Mouse (Mus musculus): ENCODE data around the gene Hint3.

Gene Hint3

GRCm38 (mm10) chr10:30587037-30587436, 42.4 kb downstream of the Hint3 start:
- no peak for DNase-seq (ENCODE audit: low spot score)

GRCm38 (mm10) chr10:30585691-30586090, 43.7 kb downstream of the Hint3 start:
- no peak for DNase-seq (ENCODE audit: low spot score)

DNA sequence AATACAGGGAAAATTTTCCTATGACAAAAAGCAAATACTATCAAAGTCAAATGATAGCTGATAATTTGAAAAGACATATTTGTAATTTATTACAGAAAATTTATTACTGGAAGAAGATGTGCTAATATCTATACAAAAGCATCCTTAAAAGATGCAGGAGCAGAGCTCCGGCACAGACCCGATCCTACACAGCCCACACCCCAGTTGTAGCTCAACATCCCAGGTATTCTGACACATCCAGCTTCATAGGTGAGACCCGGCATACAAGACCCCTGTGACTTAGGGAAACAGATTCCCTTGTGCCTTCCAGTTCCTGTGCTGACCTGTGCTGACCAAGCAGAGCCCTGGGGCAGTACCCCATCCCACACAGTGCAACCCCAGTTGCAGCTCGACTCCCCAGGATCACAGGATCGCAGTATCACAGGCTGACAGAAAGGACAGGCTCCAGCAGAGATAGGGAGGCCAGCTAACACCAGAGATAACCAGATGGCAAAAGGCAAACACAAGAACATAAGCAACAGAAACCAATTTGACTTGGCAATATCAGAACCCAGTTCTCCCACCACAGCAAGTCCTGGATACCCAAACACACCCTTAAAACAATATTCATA, 51.7 kb downstream of the Hint3 start:
- DNase-seq (ENCODE audit: low spot score): no peak

- no peak for DNase-seq (ENCODE audit: low spot score)
Measured at GRCm38 (mm10) chr10:30566364-30566763, 63.1 kb downstream of the Hint3 start.

- no peak for DNase-seq (ENCODE audit: low spot score)
Measured at GRCm38 (mm10) chr10:30564651-30565050, 64.8 kb downstream of the Hint3 start.
